In the genomic region with DNA sequence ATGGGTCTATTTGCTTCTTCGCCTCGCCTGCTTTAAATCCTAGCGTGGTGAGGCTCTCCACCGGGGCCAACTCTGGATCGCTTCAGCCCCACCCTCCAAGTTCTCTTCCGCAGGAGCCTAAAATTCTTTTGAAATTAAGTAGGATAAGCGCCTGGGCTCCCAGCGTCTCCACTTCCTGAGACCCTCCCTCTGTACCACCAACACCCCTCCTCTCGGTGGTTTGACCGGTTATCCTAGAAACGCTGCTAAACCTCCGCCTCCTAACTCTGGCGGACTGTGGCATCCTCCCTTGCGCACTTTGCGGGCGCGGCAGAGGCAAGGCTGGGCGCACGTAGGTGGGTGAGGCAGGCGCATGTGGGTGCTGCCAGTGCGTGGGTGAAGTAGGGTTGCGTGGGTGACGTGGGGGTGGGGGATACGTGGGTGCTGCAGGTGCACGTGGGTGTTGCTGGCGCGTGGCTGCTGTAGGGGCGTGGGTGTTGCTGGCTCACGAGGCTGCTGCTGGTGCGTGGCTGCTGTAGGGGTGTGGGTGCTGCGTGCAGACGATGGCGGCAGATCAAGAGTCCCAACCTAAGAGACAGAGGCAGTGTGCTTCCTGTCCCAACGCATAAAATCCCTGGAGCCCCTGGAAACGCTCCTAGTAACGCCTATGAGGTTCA, we compare ENCODE assay signal across 10 mouse cellular contexts. TPM values are rescaled to one million over a fixed set of nuclear protein-coding genes. Genes with fewer than 3 reads are reported as not detected.
A peak's percentile ranks its signal among the peaks of the same experiment; 100 is the strongest.
DNase-seq lines count a peak whose midpoint lies in the region; ATAC-seq lines count a peak whose summit lies in the region.
"Had no signal": no experiment of that assay in that cellular context is flagged by ENCODE, and none has a peak within 500 bp of the region (broad histone marks: within the 10 kb centered on the region; RNA-seq: fewer than 3 reads in every experiment).

No protein-coding gene starts in this region.

- ATAC-seq in kidney, embryonic 14.5 days (ENCODE audit: low FRiP score, low TSS enrichment), result peak; percentile 64; the same call in 1 of the 2 replicates
- ATAC-seq in heart, embryonic 14.5 days (ENCODE audit: insufficient number of reproducible peaks, insufficient read depth, low FRiP score, low read depth), result no peak
- peak; percentile 85 for ATAC-seq in neural tube, embryonic 14.5 days (ENCODE audit: low read depth)
- ATAC-seq: Patski had no signal

- no peak overlapping the region for H3K27ac ChIP-seq in kidney, embryonic 14.5 days (ENCODE audit: low read depth, low read length)
- no peak overlapping the region for H3K27ac ChIP-seq in heart, embryonic 14.5 days (replicated peaks in 1 of 2; ENCODE audit: control insufficient read depth in 1 of 2, insufficient read depth in 1 of 2, low read depth in 2 of 2, low read length in 2 of 2)
- H3K27ac ChIP-seq in neural tube, embryonic 14.5 days (ENCODE audit: low read depth, low read length), result no peak overlapping the region

- peak overlapping the region; percentile 79 for H3K4me2 ChIP-seq in kidney, embryonic 14.5 days (replicated peaks; ENCODE audit: low read depth, low read length)
- H3K4me2 ChIP-seq in heart, embryonic 14.5 days (ENCODE audit: low read length), result peak overlapping the region; percentile 97
- peak overlapping the region; percentile 95 for H3K4me2 ChIP-seq in neural tube, embryonic 14.5 days (ENCODE audit: low read depth, low read length)

- H3K27me3 ChIP-seq in kidney, embryonic 14.5 days (ENCODE audit: control insufficient read depth, insufficient read depth, low read length), result 0 out of 2 replicates have a peak, but pooled peaks cover 3% of the 10 kb centered on the region
- H3K27me3 ChIP-seq in heart, embryonic 14.5 days (ENCODE audit: control insufficient read depth, insufficient read depth, low read length), result no peaks in the 10 kb centered on the region
- 0 out of 2 replicates have a peak, but pooled peaks cover 2% of the 10 kb centered on the region for H3K27me3 ChIP-seq in neural tube, embryonic 14.5 days (ENCODE audit: control insufficient read depth, insufficient read depth, low read length)

- WGBS in kidney, embryonic 14.5 days, result 1% methylated on average over 36 of the region's 36 CpGs
- WGBS in heart, embryonic 14.5 days, result under 1% methylated on average over 36 of the region's 36 CpGs
- 1% methylated on average over 36 of the region's 36 CpGs for WGBS in neural tube, embryonic 14.5 days

- no peaks in the 10 kb centered on the region for H3K36me3 ChIP-seq in kidney, embryonic 14.5 days (ENCODE audit: control insufficient read depth, insufficient read depth, low read length)
- H3K36me3 ChIP-seq in heart, embryonic 14.5 days (ENCODE audit: control insufficient read depth, insufficient read depth, low read length), result no peaks in the 10 kb centered on the region
- no peaks in the 10 kb centered on the region for H3K36me3 ChIP-seq in neural tube, embryonic 14.5 days (ENCODE audit: control insufficient read depth, insufficient read depth, low read length)

- H3K9ac ChIP-seq in kidney, embryonic 14.5 days (ENCODE audit: low read depth, low read length), result peak overlapping the region; percentile 44; the same call in 1 of the 2 replicates
- H3K9ac ChIP-seq in heart, embryonic 14.5 days (ENCODE audit: low read length), result peak overlapping the region; percentile 56
- H3K9ac ChIP-seq in neural tube, embryonic 14.5 days (replicated peaks; ENCODE audit: low read depth, low read length), result peak overlapping the region; percentile 28

- no peaks in the 10 kb centered on the region for H3K9me3 ChIP-seq in kidney, embryonic 14.5 days (ENCODE audit: control insufficient read depth, low read length)
- H3K9me3 ChIP-seq in heart, embryonic 14.5 days (ENCODE audit: control insufficient read depth, low read length), result no peaks in the 10 kb centered on the region
- no peaks in the 10 kb centered on the region for H3K9me3 ChIP-seq in neural tube, embryonic 14.5 days (ENCODE audit: control insufficient read depth, low read length)

- peak overlapping the region; percentile 38 for H3K4me3 ChIP-seq in kidney, embryonic 14.5 days (ENCODE audit: low read length)
- H3K4me3 ChIP-seq in heart, embryonic 14.5 days (ENCODE audit: control insufficient read depth in 1 of 2, insufficient read depth in 1 of 2, low read depth in 1 of 2, low read length in 2 of 2), result peak overlapping the region; percentile 49 to 57
- H3K4me3 ChIP-seq in neural tube, embryonic 14.5 days (ENCODE audit: low read depth, low read length), result peak overlapping the region; percentile 38

- intact Hi-C loops in left cerebral cortex, postnatal 14 days (cut with DNase I), result no loop called here

- H3K4me1 ChIP-seq in kidney, embryonic 14.5 days (ENCODE audit: control insufficient read depth, insufficient read depth, low read length), result 0 out of 2 replicates have a peak, but pooled peaks cover 3% of the 10 kb centered on the region
- H3K4me1 ChIP-seq in heart, embryonic 14.5 days (ENCODE audit: control insufficient read depth in 2 of 2, insufficient read depth in 2 of 2, low read length in 2 of 2), result peaks cover 0 to 7% of the 10 kb centered on the region in 2 experiments; a peak in 1 of 4 replicates
- H3K4me1 ChIP-seq in neural tube, embryonic 14.5 days (ENCODE audit: control insufficient read depth, insufficient read depth, low read length), result 0 out of 2 replicates have a peak, but pooled peaks cover 2% of the 10 kb centered on the region

- DNase-seq in kidney, postnatal 14 days, result no peak
- peak; percentile 59 for DNase-seq in ZHBTc4 (ENCODE audit: low read depth, low spot score)
- DNase-seq in left cerebral cortex, postnatal 14 days (ENCODE audit: low spot score in 2 of 2), result peak; percentile 41 to 47
- DNase-seq in urinary bladder, postnatal 25 days (ENCODE audit: low spot score), result no peak
- no peak for DNase-seq in adrenal gland, postnatal 25 days

RNA-seq across cellular contexts. Expression of gene Shc3, which starts 25.6 kb away (rescaled TPM):
- polyA plus RNA-seq in kidney, embryonic 14.5 days (2014; fragmentation: Nextera tagmentation; extraction: Ambion mirVana), result 0.11 and 0.12 TPM in 2 replicates
- 0.12 TPM in 1 of 2 replicates, not detected in the other for polyA plus RNA-seq in heart, embryonic 14.5 days (2014; fragmentation: Nextera tagmentation; extraction: Ambion mirVana)
- 100 to 1,000 TPM; 218 to 226 TPM for total RNA-seq in left cerebral cortex, postnatal 14 days (2021)
- polyA plus RNA-seq in neural tube, embryonic 14.5 days (2014; fragmentation: Nextera tagmentation; extraction: Ambion mirVana), result 5.4 and 6.6 TPM in 2 replicates
- 1.1 and 1.8 TPM in 2 replicates for total RNA-seq in adrenal gland, postnatal 25 days (2021)
- polyA plus RNA-seq: liver, embryonic 16.5 days had no signal

RNA-seq across cellular contexts. Expression of gene Cks2, which starts 50.2 kb away (rescaled TPM):
- 414 and 561 TPM in 2 replicates for polyA plus RNA-seq in kidney, embryonic 14.5 days (2014; fragmentation: Nextera tagmentation; extraction: Ambion mirVana)
- polyA plus RNA-seq in heart, embryonic 14.5 days (2014; fragmentation: Nextera tagmentation; extraction: Ambion mirVana), result 280 and 300 TPM in 2 replicates
- 1 to 10 TPM; 2.4 to 3.6 TPM for total RNA-seq in left cerebral cortex, postnatal 14 days (2021)
- polyA plus RNA-seq in neural tube, embryonic 14.5 days (2014; fragmentation: Nextera tagmentation; extraction: Ambion mirVana), result 24.5 and 34.5 TPM in 2 replicates
- 19.5 and 20.8 TPM in 2 replicates for total RNA-seq in adrenal gland, postnatal 25 days (2021)

RNA-seq across cellular contexts. Expression of gene Secisbp2, which starts 56.7 kb away (rescaled TPM):
- polyA plus RNA-seq in kidney, embryonic 14.5 days (2014; fragmentation: Nextera tagmentation; extraction: Ambion mirVana), result 32.1 and 38.5 TPM in 2 replicates
- polyA plus RNA-seq in heart, embryonic 14.5 days (2014; fragmentation: Nextera tagmentation; extraction: Ambion mirVana), result 26.0 and 27.7 TPM in 2 replicates
- 10 to 100 TPM; 16.0 to 16.9 TPM for total RNA-seq in left cerebral cortex, postnatal 14 days (2021)
- 29.6 and 33.9 TPM in 2 replicates for polyA plus RNA-seq in neural tube, embryonic 14.5 days (2014; fragmentation: Nextera tagmentation; extraction: Ambion mirVana)
- total RNA-seq in adrenal gland, postnatal 25 days (2021), result 32.4 and 32.8 TPM in 2 replicates

Comparison
In these comparisons a context has a peak if more than half of its experiments do, and no peak if none do; other contexts are left out.
1. DNase-seq: peak in ZHBTc4 (single experiment) and left cerebral cortex, postnatal 14 days (2 of 2); none in kidney, postnatal 14 days (single experiment), urinary bladder, postnatal 25 days (single experiment) and adrenal gland, postnatal 25 days (single experiment).
2. Peak in every context shown above with its lines, with median percentiles within 50 percentile points of each other: H3K4me2 ChIP-seq, H3K4me3 ChIP-seq and H3K9ac ChIP-seq.